In the genomic region with DNA sequence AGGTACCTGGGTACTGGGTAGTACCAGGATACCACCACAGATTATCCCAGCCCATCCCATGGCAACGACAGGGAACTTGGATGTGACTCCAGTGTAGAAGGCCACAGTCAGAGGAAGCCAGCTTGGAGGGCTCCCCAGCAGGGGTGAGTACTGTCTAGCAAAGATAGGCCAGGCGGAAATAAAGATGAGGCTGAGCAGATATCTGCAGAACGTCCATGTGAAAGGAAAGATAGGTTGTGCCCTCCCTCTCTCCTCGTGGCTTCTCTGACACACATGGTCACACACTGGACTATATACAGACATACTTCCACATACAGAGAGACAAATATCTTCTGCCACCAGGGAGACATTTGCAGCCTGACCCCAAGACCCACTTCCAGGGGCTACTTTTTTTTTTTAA, we compare ENCODE assay signal across 25 mouse cellular contexts.
DNase-seq lines count a peak whose midpoint lies in the region; ATAC-seq and TF ChIP-seq lines count a peak whose summit lies in the region.
"Had no signal": no experiment of that assay in that cellular context is flagged by ENCODE, and none has a peak within 500 bp of the region (broad histone marks: within the 10 kb centered on the region; RNA-seq: fewer than 3 reads in every experiment).

No protein-coding gene starts in this region.

- no peak overlapping the region for H3K9ac ChIP-seq in midbrain, embryonic 12.5 days (replicated peaks)
- no peak overlapping the region for H3K9ac ChIP-seq in midbrain, embryonic 11.5 days (ENCODE audit: low read length)
- no peak overlapping the region for H3K9ac ChIP-seq in liver, embryonic 14.5 days (replicated peaks)
- H3K9ac ChIP-seq in kidney, embryonic 16.5 days (replicated peaks; ENCODE audit: low read length): no peak overlapping the region
- H3K9ac ChIP-seq: embryonic facial prominence, embryonic 15.5 days; intestine, embryonic 15.5 days; neural tube, embryonic 12.5 days had no signal

- peaks cover 2% of the 10 kb centered on the region; the same call in 1 of the 2 replicates for H3K4me1 ChIP-seq in midbrain, embryonic 12.5 days
- no peaks in the 10 kb centered on the region for H3K4me1 ChIP-seq in midbrain, embryonic 11.5 days (ENCODE audit: control insufficient read depth, insufficient read depth, low read length)
- peaks cover 7 to 19% of the 10 kb centered on the region in 2 experiments for H3K4me1 ChIP-seq in liver, embryonic 14.5 days (replicated peaks; ENCODE audit: control insufficient read depth in 2 of 2, insufficient read depth in 2 of 2, low read length in 1 of 2)
- H3K4me1 ChIP-seq in kidney, embryonic 16.5 days (ENCODE audit: insufficient read depth, low read length): peaks cover 4% of the 10 kb centered on the region; the same call in 1 of the 2 replicates
- H3K4me1 ChIP-seq: intestine, embryonic 15.5 days; neural tube, embryonic 12.5 days had no signal

- no peak for TF ChIP-seq CTCF in liver, embryonic 14.5 days (IDR thresholded peaks at IDR 0.05; ENCODE audit: low read depth)

- H3K4me3 ChIP-seq in midbrain, embryonic 12.5 days: no peak overlapping the region
- H3K4me3 ChIP-seq in midbrain, embryonic 11.5 days (ENCODE audit: low read depth, low read length): no peak overlapping the region
- no peak overlapping the region for H3K4me3 ChIP-seq in liver, embryonic 14.5 days (ENCODE audit: insufficient read depth in 1 of 2, low read depth in 2 of 2, low read length in 2 of 2)
- H3K4me3 ChIP-seq in kidney, embryonic 16.5 days (ENCODE audit: low read length): no peak overlapping the region
- H3K4me3 ChIP-seq: embryonic facial prominence, embryonic 15.5 days; heart, adult 2 months; intestine, embryonic 15.5 days; layer of hippocampus, adult 2 months; neural tube, embryonic 12.5 days had no signal

- peak; percentile 76 for TF ChIP-seq EP300 in liver, embryonic 14.5 days (IDR thresholded peaks at IDR 0.05; ENCODE audit: low read depth)

- peaks cover 62% of the 10 kb centered on the region for H3K36me3 ChIP-seq in midbrain, embryonic 12.5 days
- peaks cover 4% of the 10 kb centered on the region for H3K36me3 ChIP-seq in midbrain, embryonic 11.5 days (ENCODE audit: control insufficient read depth, insufficient read depth, low read length)
- no peaks in the 10 kb centered on the region for H3K36me3 ChIP-seq in liver, embryonic 14.5 days (replicated peaks; ENCODE audit: control insufficient read depth, insufficient read depth, low read depth)
- peaks cover 17% of the 10 kb centered on the region for H3K36me3 ChIP-seq in kidney, embryonic 16.5 days (ENCODE audit: insufficient read depth, low read length)
- H3K36me3 ChIP-seq: intestine, embryonic 15.5 days had no signal

- DNase-seq in midbrain, embryonic 11.5 days (ENCODE audit: low spot score, missing footprints): no peak
- DNase-seq in liver, embryonic 14.5 days (ENCODE audit: low read depth in 3 of 3, low spot score in 3 of 3): peak in 2 of 3 experiments; percentile 16 to 24
- DNase-seq in retina, postnatal 1 day: no peak
- no peak for DNase-seq in layer of hippocampus, adult 9-10 months (ENCODE audit: low spot score)
- DNase-seq: adrenal gland, adult 8-10 months; cerebellum, adult 9-10 months; gastrocnemius, postnatal 36 days; heart, adult 2 months; kidney, adult 8-10 months; kidney, postnatal 14 days; midbrain, embryonic 14.5 days; right cerebral cortex, postnatal 25 days; spleen, adult 18-20 months; thymus, postnatal 14 days had no signal

- H3K4me2 ChIP-seq in midbrain, embryonic 12.5 days (replicated peaks): no peak overlapping the region
- H3K4me2 ChIP-seq in midbrain, embryonic 11.5 days: no peak overlapping the region
- H3K4me2 ChIP-seq in liver, embryonic 14.5 days (ENCODE audit: low read depth): no peak overlapping the region
- no peak overlapping the region for H3K4me2 ChIP-seq in kidney, embryonic 16.5 days (replicated peaks; ENCODE audit: low read depth, low read length)
- H3K4me2 ChIP-seq: embryonic facial prominence, embryonic 15.5 days; intestine, embryonic 15.5 days; neural tube, embryonic 12.5 days had no signal

- 89% methylated on average over 4 of the region's 4 CpGs for WGBS in midbrain, embryonic 12.5 days
- 91% methylated on average over 4 of the region's 4 CpGs for WGBS in midbrain, embryonic 11.5 days
- WGBS in liver, embryonic 14.5 days (ENCODE audit: insufficient replicate concordance): 11% methylated on average over 4 of the region's 4 CpGs
- 77% methylated on average over 4 of the region's 4 CpGs for WGBS in kidney, embryonic 16.5 days

- 0 out of 2 replicates have a peak overlapping the region, but pooled peaks have one; percentile 4 for H3K27ac ChIP-seq in midbrain, embryonic 12.5 days (replicated peaks)
- H3K27ac ChIP-seq in midbrain, embryonic 11.5 days (ENCODE audit: low read depth, low read length): no peak overlapping the region
- H3K27ac ChIP-seq in liver, embryonic 14.5 days: no peak overlapping the region
- no peak overlapping the region for H3K27ac ChIP-seq in kidney, embryonic 16.5 days (ENCODE audit: low read length)
- H3K27ac ChIP-seq: embryonic facial prominence, embryonic 15.5 days; heart, adult 2 months; intestine, embryonic 15.5 days; layer of hippocampus, adult 2 months; macrophage; neural tube, embryonic 12.5 days had no signal

- no peaks in the 10 kb centered on the region for H3K27me3 ChIP-seq in midbrain, embryonic 12.5 days
- H3K27me3 ChIP-seq in midbrain, embryonic 11.5 days (ENCODE audit: control insufficient read depth, insufficient read depth, low read length): no peaks in the 10 kb centered on the region
- no peaks in the 10 kb centered on the region for H3K27me3 ChIP-seq in liver, embryonic 14.5 days (ENCODE audit: control insufficient read depth, insufficient read depth, low read length)
- H3K27me3 ChIP-seq in kidney, embryonic 16.5 days (ENCODE audit: insufficient read depth, low read length): no peaks in the 10 kb centered on the region
- H3K27me3 ChIP-seq: embryonic facial prominence, embryonic 15.5 days; intestine, embryonic 15.5 days; neural tube, embryonic 12.5 days had no signal

- H3K9me3 ChIP-seq in midbrain, embryonic 12.5 days: no peaks in the 10 kb centered on the region; the same call in 1 of the 2 replicates
- no peaks in the 10 kb centered on the region for H3K9me3 ChIP-seq in midbrain, embryonic 11.5 days (ENCODE audit: control insufficient read depth, low read length)
- no peaks in the 10 kb centered on the region for H3K9me3 ChIP-seq in liver, embryonic 14.5 days (ENCODE audit: control insufficient read depth, low read length)
- H3K9me3 ChIP-seq in kidney, embryonic 16.5 days (ENCODE audit: low read length): no peaks in the 10 kb centered on the region
- H3K9me3 ChIP-seq: embryonic facial prominence, embryonic 15.5 days; intestine, embryonic 15.5 days; neural tube, embryonic 12.5 days had no signal

- no peak for ATAC-seq in midbrain, embryonic 12.5 days (ENCODE audit: low FRiP score, low read depth)
- no peak for ATAC-seq in midbrain, embryonic 11.5 days (ENCODE audit: low FRiP score)
- 0 out of 2 replicates have a peak, but pooled peaks have one; percentile 29 for ATAC-seq in common myeloid progenitor, adult 5-6 weeks (replicated peaks; ENCODE audit: low read depth, poor library complexity, severe bottlenecking)
- ATAC-seq in liver, embryonic 14.5 days (ENCODE audit: insufficient read depth): peak; percentile 86
- no peak for ATAC-seq in kidney, embryonic 16.5 days (ENCODE audit: low FRiP score, low TSS enrichment)
- ATAC-seq: activated CD4-positive, CD25-positive, alpha-beta regulatory T cell, adult 4 months; forebrain, embryonic 16.5 days; hindbrain, embryonic 16.5 days; intestine, embryonic 15.5 days had no signal

Comparison
In these comparisons a context has a peak if more than half of its experiments do, and no peak if none do; other contexts are left out.
1. ATAC-seq: peak in common myeloid progenitor, adult 5-6 weeks (single experiment) and liver, embryonic 14.5 days (single experiment); none in midbrain, embryonic 12.5 days (single experiment), midbrain, embryonic 11.5 days (single experiment) and kidney, embryonic 16.5 days (single experiment).
2. DNase-seq: peak in liver, embryonic 14.5 days (2 of 3); none in midbrain, embryonic 11.5 days (single experiment), retina, postnatal 1 day (single experiment) and layer of hippocampus, adult 9-10 months (single experiment).